Mouse (Mus musculus) liver, embryonic 12.5 days (tissue): ENCODE results near the gene Fetub. TPM values are rescaled to one million over a fixed set of nuclear protein-coding genes. Genes with fewer than 3 reads are reported as not detected.

ENCODE experiments used
- ATAC-seq: fragments of 200-750 bp; cut with Nextera tagmentation; 2 replicates; pipeline ENCODE4 v1.8.0; 2017; ENCODE audit warnings: moderate number of reproducible peaks, mild to moderate bottlenecking, moderate library complexity
- H3K27ac ChIP-seq: fragments of 300-500 bp; sonication (generic); 2 replicates; pipeline ENCODE4 v1.5.1; 2016; ENCODE audit warnings: mild to moderate bottlenecking
- H3K27me3 ChIP-seq: fragments of 300-500 bp; sonication (generic); replicated peaks from 2 replicates; pipeline ENCODE4 v1.6.1; 2016; ENCODE audit warnings: mild to moderate bottlenecking, moderate library complexity
- H3K36me3 ChIP-seq: fragments of 300-500 bp; sonication (generic); 2 replicates; pipeline ENCODE4 v1.6.1; 2016; ENCODE audit warnings: mild to moderate bottlenecking, moderate library complexity
- H3K4me1 ChIP-seq: fragments of 300-500 bp; sonication (generic); 2 replicates; pipeline ENCODE4 v1.6.1; 2016
- H3K4me2 ChIP-seq: fragments of 300-500 bp; sonication (generic); 2 replicates; pipeline ENCODE4 v1.6.1; 2016; ENCODE audit warnings: mild to moderate bottlenecking, moderate library complexity
- H3K4me3 ChIP-seq: fragments of 300-500 bp; sonication (generic); 2 replicates; pipeline ENCODE4 v1.5.1; 2016; ENCODE audit warnings: mild to moderate bottlenecking, moderate library complexity
- H3K9ac ChIP-seq: fragments of 300-500 bp; sonication (generic); 2 replicates; pipeline ENCODE4 v1.6.1; 2016; ENCODE audit warnings: mild to moderate bottlenecking, moderate library complexity
- H3K9me3 ChIP-seq: fragments of 300-500 bp; sonication (generic); replicated peaks from 2 replicates; pipeline ENCODE4 v1.6.1; 2016; ENCODE audit warnings: mild to moderate bottlenecking, moderate library complexity
- WGBS: fragments of 180-500 bp; shearing (Covaris S2); methylation state at CpG from one replicate; pipeline ENCODE4 v1.1.7; 2016; ENCODE audit not compliant: insufficient replicate concordance; 5-methylcytosine and 5-hydroxymethylcytosine counted together
- polyA plus RNA-seq: library from polyadenylated mRNA; unstranded; fragments of >200 nt; fragmentation: Nextera tagmentation; extraction: Ambion mirVana; gene quantifications from 2 replicates; pipeline ENCODE4 v1.2.1, GENCODE M21; 2016

The Fetub gene
- 0.35 and 0.69 TPM in 2 replicates for polyA plus RNA-seq

DNA sequence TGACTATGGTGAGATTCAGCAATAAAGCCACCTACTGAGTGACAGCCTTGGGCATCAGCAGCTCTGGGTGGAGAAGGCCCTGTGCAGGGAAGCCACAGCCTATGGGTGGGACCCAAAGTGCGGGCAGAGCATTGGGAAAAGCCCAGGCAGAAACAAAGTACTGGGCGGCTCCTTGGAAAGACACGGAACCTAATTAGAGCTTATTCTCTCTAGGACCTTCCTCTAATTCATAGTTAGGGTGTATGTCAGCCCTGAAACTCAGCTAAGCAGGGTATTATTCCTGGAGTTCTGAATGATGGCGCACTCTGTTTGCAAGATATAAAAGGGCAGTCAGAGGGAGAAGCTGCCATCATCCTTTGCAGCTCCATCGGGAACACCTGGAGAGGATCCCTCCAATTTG lies at the start of gene Fetub:
Fetub (plus strand) TSS at position 301 of the 400 bp plus-strand sequence.
- Histone ChIP-seq H3K9ac (no peak within 1 kb of the TSS), H3K4me3 (no peak within 1 kb of the TSS), H3K36me3 (no peaks in the 10 kb centered on the region), H3K27ac (no peak within 1 kb of the TSS), H3K9me3 (no peaks in the 10 kb centered on the region), H3K27me3 (no peaks in the 10 kb centered on the region), H3K4me2 (no peak within 1 kb of the TSS), H3K4me1 (0 out of 2 replicates have a peak, but pooled peaks cover 5% of the 10 kb centered on the region)
- 82% methylated on average over 5 of the region's 5 CpGs for WGBS
- no peak for ATAC-seq

GRCm38 (mm10) chr16:22872397-22872796 lies 45.7 kb upstream of the Fetub start:
- ATAC-seq: no peak

GRCm38 (mm10) chr16:22873369-22873768 lies 44.8 kb upstream of the Fetub start:
- Histone ChIP-seq H3K4me2 (no peak overlapping the region), H3K36me3 (peaks cover 57% of the 10 kb centered on the region), H3K4me1 (no peaks in the 10 kb centered on the region), H3K9me3 (no peaks in the 10 kb centered on the region), H3K27me3 (no peaks in the 10 kb centered on the region), H3K4me3 (no peak overlapping the region), H3K27ac (no peak overlapping the region), H3K9ac (no peak overlapping the region)
- 71% methylated on average over 4 of the region's 4 CpGs for WGBS
- ATAC-seq: no peak

More at GRCm38 (mm10) chr16:22872397-22872796, 45.7 kb upstream of the Fetub start:
- no peak overlapping the region for H3K4me2 ChIP-seq
- no peaks in the 10 kb centered on the region for H3K27me3 ChIP-seq
- no peaks in the 10 kb centered on the region for H3K4me1 ChIP-seq
- H3K4me3 ChIP-seq: no peak overlapping the region
- peaks cover 67% of the 10 kb centered on the region for H3K36me3 ChIP-seq
- no peak overlapping the region for H3K9ac ChIP-seq
- WGBS: 94% methylated on average over 8 of the region's 8 CpGs
- H3K27ac ChIP-seq: no peak overlapping the region
- no peaks in the 10 kb centered on the region for H3K9me3 ChIP-seq

DNA sequence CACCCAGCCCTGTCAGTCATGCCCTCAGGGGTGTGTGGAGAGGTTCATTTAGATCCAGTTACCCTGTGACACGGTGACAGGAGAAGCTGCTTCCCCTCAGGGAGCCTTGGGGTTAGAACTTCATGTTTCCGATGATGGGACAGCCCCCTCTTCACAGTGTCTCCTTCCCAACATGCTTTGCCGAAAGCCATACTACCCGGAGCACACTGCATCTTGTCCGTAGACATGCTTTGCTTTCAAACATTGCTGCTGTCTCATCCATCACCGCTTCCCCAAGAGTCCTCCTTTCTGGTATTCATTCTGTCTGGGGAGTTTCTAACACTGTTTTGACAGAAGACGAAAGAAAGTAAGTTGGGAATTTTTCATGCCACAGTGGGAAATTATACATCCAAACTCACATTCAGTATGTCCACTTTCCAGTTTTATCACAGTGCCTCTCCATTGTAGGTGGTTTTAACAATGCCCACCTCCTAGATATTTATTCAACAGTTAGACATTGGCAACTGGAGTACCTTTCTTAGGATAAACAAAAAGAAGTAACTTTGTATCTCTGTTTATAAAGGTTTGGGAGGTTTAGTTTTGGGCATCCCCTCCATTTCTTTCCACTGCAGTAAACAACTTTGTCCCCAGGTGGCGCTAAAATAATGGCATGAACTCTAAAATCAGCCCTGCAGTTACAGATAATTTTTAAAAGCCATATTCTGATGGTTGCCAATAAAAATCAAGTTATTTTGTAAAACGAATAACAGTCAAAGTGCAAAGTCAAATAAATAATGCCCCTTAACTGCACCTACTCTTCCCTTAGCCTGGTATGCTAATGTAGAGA lies 41.7 kb upstream of the Fetub start:
- H3K9ac ChIP-seq: no peak overlapping the region
- no peak overlapping the region for H3K4me2 ChIP-seq
- no peaks in the 10 kb centered on the region for H3K9me3 ChIP-seq
- H3K4me1 ChIP-seq: peaks cover 7% of the 10 kb centered on the region
- 41% methylated on average over 9 of the region's 9 CpGs for WGBS
- 0 out of 2 replicates have a peak, but pooled peaks cover 3% of the 10 kb centered on the region for H3K27me3 ChIP-seq
- H3K36me3 ChIP-seq: peaks cover 26% of the 10 kb centered on the region
- H3K27ac ChIP-seq: no peak overlapping the region
- ATAC-seq: no peak
- H3K4me3 ChIP-seq: no peak overlapping the region

GRCm38 (mm10) chr16:22877660-22878390 lies 40.3 kb upstream of the Fetub start:
- H3K9ac ChIP-seq: no peak overlapping the region
- peaks cover 18% of the 10 kb centered on the region for H3K4me1 ChIP-seq
- H3K9me3 ChIP-seq: no peaks in the 10 kb centered on the region
- no peak for ATAC-seq
- 0 out of 2 replicates have a peak, but pooled peaks cover 3% of the 10 kb centered on the region for H3K27me3 ChIP-seq
- H3K4me2 ChIP-seq: no peak overlapping the region
- 71% methylated on average over 11 of the region's 11 CpGs for WGBS
- H3K27ac ChIP-seq: no peak overlapping the region
- H3K36me3 ChIP-seq: peaks cover 12% of the 10 kb centered on the region
- no peak overlapping the region for H3K4me3 ChIP-seq

GRCm38 (mm10) chr16:22878716-22879115 lies 39.4 kb upstream of the Fetub start:
- no peak overlapping the region for H3K27ac ChIP-seq
- H3K9ac ChIP-seq: no peak overlapping the region
- 0 out of 2 replicates have a peak, but pooled peaks cover 3% of the 10 kb centered on the region for H3K27me3 ChIP-seq
- 64% methylated on average over 7 of the region's 7 CpGs for WGBS
- H3K4me1 ChIP-seq: peaks cover 24% of the 10 kb centered on the region
- no peaks in the 10 kb centered on the region for H3K9me3 ChIP-seq
- H3K4me2 ChIP-seq: no peak overlapping the region
- H3K4me3 ChIP-seq: no peak overlapping the region
- H3K36me3 ChIP-seq: peaks cover 4% of the 10 kb centered on the region; the same call in 1 of the 2 replicates
- no peak for ATAC-seq

GRCm38 (mm10) chr16:22879945-22880595 lies 38.1 kb upstream of the Fetub start:
- no peak overlapping the region for H3K27ac ChIP-seq
- 61% methylated on average over 7 of the region's 7 CpGs for WGBS
- no peak for ATAC-seq

GRCm38 (mm10) chr16:22880900-22881299 lies 37.2 kb upstream of the Fetub start:
- WGBS: 36% methylated on average over 6 of the region's 6 CpGs
- 0 out of 2 replicates have a peak, but pooled peaks cover 3% of the 10 kb centered on the region for H3K27me3 ChIP-seq
- H3K9me3 ChIP-seq: no peaks in the 10 kb centered on the region
- no peaks in the 10 kb centered on the region for H3K36me3 ChIP-seq
- peak overlapping the region; percentile 65; the same call in 1 of the 2 replicates for H3K27ac ChIP-seq
- no peak for ATAC-seq
- H3K4me3 ChIP-seq: no peak overlapping the region
- H3K4me1 ChIP-seq: peaks cover 27% of the 10 kb centered on the region
- H3K9ac ChIP-seq: no peak overlapping the region
- H3K4me2 ChIP-seq: 0 out of 2 replicates have a peak overlapping the region, but pooled peaks have one; percentile 1

More at GRCm38 (mm10) chr16:22879945-22880595, 38.1 kb upstream of the Fetub start:
- H3K27me3 ChIP-seq: 0 out of 2 replicates have a peak, but pooled peaks cover 3% of the 10 kb centered on the region
- no peak overlapping the region for H3K4me3 ChIP-seq
- no peak overlapping the region for H3K4me2 ChIP-seq
- no peaks in the 10 kb centered on the region for H3K36me3 ChIP-seq
- no peak overlapping the region for H3K9ac ChIP-seq
- H3K9me3 ChIP-seq: no peaks in the 10 kb centered on the region
- peaks cover 24% of the 10 kb centered on the region for H3K4me1 ChIP-seq

- Histone ChIP-seq H3K27ac (peak overlapping the region; percentile 72), H3K27me3 (0 out of 2 replicates have a peak, but pooled peaks cover 3% of the 10 kb centered on the region), H3K9me3 (no peaks in the 10 kb centered on the region), H3K9ac (no peak overlapping the region), H3K4me2 (0 out of 2 replicates have a peak overlapping the region, but pooled peaks have one; percentile 1), H3K36me3 (no peaks in the 10 kb centered on the region), H3K4me3 (no peak overlapping the region), H3K4me1 (peaks cover 27% of the 10 kb centered on the region)
- WGBS: 24% methylated on average over 4 of the region's 4 CpGs
- ATAC-seq: peak; percentile 53
Measured at GRCm38 (mm10) chr16:22881487-22881886, 36.6 kb upstream of the Fetub start.

- WGBS: 67% methylated on average over 5 of the region's 5 CpGs
- Histone ChIP-seq H3K9me3 (no peaks in the 10 kb centered on the region), H3K27me3 (0 out of 2 replicates have a peak, but pooled peaks cover 7% of the 10 kb centered on the region), H3K4me3 (no peak overlapping the region), H3K4me2 (no peak overlapping the region), H3K4me1 (peaks cover 27% of the 10 kb centered on the region), H3K9ac (no peak overlapping the region), H3K27ac (no peak overlapping the region), H3K36me3 (no peaks in the 10 kb centered on the region)
- no peak for ATAC-seq
Measured at GRCm38 (mm10) chr16:22883441-22883840, 34.7 kb upstream of the Fetub start.

DNA sequence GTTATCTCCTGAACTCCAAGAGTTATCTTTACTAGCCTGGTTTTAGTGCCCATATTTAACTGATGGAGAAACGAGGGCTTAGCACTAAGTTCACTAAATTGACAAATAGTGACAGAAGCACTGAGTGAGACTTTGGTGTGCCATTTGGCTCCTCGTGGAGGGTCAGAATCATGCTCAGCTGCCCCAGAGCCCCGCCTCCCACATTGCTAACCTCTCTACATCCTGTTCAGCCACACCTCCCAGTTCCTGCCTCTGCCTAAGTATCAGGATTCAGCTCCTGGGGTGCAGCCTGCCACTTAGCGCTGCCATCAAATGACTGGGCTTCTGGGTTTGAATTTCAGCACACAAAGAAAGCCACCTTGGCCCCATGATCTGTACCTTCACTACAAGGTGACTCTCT lies 32.8 kb upstream of the Fetub start:
- WGBS: 18% methylated on average over 4 of the region's 4 CpGs
- Histone ChIP-seq H3K4me2 (no peak overlapping the region), H3K4me3 (no peak overlapping the region), H3K9ac (no peak overlapping the region), H3K4me1 (peaks cover 27% of the 10 kb centered on the region), H3K27me3 (peaks cover 9% of the 10 kb centered on the region; the same call in 1 of the 2 replicates), H3K36me3 (no peaks in the 10 kb centered on the region), H3K9me3 (no peaks in the 10 kb centered on the region), H3K27ac (no peak overlapping the region)
- no peak for ATAC-seq
